Mouse (Mus musculus): ENCODE data around the gene Olfr317.
"Not testable (repeated sequence)": the region's sequence is repeated elsewhere in the genome, so short reads cannot be mapped to it uniquely, and the experiment has no call there.

The Olfr317 gene

GRCm38 (mm10) chr11:58738792-58739262 is at the start of gene Olfr317:
Gene Olfr317 (minus strand): TSS chr11:58739212.
- DNase-seq (ENCODE audit: low spot score in 2 of 2): no peak

GRCm38 (mm10) chr11:58788346-58788745 is 49.3 kb upstream of the Olfr317 start:
- no peak for DNase-seq (ENCODE audit: low spot score in 2 of 2)

- no peak for DNase-seq (ENCODE audit: low spot score in 2 of 2)
These were observed 48.6 kb upstream of the Olfr317 start for GRCm38 (mm10) chr11:58787651-58788050.

DNA sequence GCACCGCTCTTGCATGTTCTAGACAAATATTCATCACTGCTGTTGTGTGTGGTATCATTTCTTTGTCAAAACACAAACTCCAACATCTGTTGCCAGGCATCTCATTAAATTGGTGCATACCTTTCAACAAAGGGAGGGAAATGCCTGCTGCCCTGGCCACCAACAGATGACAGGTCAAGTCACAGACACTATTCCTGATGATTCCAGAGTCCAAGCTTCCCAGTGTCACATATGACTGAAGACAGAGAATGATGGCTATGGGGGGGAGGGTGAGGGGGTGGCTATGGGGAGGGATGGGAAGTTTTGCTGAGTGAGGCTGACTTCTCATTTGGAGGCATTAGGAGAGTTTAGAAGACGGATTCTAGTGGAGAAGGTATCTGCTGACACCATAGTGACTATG is 45.2 kb upstream of the Olfr317 start:
- DNase-seq (ENCODE audit: low spot score in 2 of 2): no peak

DNA sequence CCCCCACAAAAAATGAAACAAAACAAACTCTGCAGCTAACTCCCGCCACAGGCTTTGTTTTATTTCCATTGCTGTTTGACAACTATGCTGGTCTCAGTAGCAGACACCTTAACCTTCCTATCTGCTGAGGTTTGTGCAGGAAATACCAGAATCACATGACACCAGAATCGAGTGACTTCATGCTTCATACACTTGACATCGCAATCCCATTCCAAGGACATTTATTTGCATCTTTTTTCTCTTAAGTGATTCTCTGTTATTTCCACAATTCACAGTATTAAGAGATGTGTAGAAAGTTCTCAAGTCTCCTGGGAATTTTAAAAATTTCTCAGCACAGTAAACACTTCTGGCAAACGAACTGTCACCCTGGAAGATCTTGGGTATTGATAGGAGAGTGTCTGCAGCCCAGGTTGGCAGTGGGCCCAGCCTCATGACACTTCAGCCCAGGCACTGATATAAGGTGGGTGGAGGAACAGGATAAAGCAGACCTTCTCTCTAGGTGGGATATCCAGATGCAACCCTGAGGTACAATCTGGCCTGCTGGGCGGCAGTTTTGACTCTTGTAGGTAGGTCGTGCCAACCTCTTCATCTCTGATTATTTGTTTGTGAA is 43.6 kb upstream of the Olfr317 start, which contains the start of gene Olfr314:
Gene Olfr314 (plus strand): TSS at position 473 of the 610 bp plus-strand sequence.
- no peak for DNase-seq (ENCODE audit: low spot score in 2 of 2)

DNA sequence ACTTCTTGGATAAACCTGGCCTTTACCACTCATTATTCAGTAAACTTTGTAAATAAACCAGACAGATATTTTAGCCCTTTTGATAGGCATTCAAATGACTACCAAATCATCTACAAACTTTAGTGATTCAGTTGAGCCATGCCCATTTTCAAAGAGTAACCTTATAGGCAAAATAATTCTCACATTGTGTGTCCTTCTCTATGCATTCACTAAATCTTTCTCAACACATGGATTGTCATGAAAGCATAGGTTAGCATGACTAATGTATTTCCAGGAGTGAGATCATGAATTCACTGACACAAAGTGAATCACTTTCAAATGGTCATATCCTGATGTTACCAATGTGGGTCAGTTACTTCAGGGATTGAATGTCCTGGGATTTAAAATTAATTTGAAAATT is 33.9 kb upstream of the Olfr317 start, which contains the start of gene Olfr315:
Gene Olfr315 (plus strand): TSS at position 301 of the 400 bp plus-strand sequence.
- DNase-seq (ENCODE audit: low spot score in 2 of 2): no peak

DNA sequence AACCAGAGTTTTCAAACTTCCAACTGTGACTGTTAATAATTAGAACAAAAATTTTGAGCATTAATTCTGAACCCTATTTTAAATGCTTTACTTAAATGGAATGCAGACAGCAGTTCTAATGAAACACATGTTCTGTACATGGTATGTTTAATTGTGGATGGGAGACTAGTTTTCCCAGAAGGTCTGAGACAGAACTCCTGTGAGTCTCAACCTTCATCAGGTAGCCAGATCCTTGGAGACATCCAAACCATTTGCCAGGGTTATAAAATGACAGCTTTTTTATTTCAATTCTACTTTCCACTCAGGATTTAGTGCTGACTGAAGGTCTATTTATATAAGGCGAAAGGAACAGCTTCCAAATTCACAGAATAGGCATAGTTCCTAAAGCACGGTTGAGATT is 13.4 kb upstream of the Olfr317 start, which contains the start of gene Olfr316:
Gene Olfr316 (plus strand): TSS at position 301 of the 400 bp plus-strand sequence.
- DNase-seq (ENCODE audit: low spot score in 2 of 2): no peak

GRCm38 (mm10) chr11:58751096-58751495 is 12.1 kb upstream of the Olfr317 start:
- not testable (repeated sequence) for DNase-seq (ENCODE audit: low spot score in 2 of 2)

GRCm38 (mm10) chr11:58733372-58733771 is 5.6 kb downstream of the Olfr317 start:
- no peak for DNase-seq (ENCODE audit: low spot score in 2 of 2)

DNA sequence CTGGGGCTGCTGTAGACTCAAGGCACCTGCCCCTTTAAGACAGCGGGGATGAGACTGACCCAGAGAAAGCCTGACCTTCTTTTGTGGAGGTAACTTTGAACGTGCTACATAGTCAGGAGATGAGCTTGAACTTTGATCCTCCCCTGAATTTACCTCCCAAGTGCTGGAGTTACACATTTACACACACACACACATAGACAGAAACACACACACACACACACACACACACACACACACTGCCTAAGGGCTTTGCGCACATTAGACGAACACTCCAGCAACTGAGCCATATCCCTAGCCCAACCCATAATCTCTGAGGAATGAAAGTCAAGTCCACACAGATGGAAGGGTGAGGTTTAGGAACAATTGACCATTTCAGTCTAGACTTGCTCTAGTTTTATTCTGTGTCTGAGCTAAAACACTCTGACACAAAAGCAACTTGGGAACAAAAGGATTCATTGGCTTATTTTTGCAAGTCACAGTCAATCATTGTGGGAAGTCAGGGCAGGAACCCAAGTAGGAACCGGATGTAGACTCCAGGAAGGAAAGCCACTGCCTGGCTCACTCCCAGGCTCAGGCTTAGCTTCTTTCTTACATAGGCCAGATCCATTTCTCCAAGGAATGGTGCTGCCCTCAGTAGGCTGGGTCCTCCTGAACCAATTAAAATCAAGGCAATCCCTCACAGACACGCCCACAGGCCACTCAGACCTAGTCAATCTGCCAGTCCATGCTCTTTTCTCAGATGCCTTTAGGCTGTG is 10.9 kb downstream of the Olfr317 start:
- not testable (repeated sequence) for DNase-seq (ENCODE audit: low spot score in 2 of 2)

- no peak for DNase-seq (ENCODE audit: low spot score in 2 of 2)
These were observed 15.1 kb downstream of the Olfr317 start, which contains the start of gene Olfr318 for GRCm38 (mm10) chr11:58723914-58724313. Gene Olfr318 (minus strand): TSS chr11:58724014.

DNA sequence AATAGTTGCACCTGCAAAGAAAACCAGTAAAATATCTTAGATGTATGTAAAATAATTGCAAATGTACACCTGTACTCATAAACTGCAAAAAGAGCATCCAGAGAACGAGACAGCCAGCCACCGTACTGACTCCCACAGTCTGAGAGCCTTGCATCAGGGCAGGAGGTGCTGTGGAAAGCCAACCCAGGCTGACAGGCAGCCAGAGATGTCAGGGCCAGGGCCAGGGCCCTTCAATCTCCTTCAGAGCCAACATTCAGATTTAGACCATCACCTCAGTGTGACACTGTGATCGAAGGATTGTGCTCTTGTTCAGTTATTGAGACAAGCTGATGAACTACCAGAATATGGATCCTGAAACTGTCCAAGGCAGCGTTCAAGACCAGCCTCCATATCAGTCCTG is 19.3 kb downstream of the Olfr317 start:
- DNase-seq (ENCODE audit: low spot score in 2 of 2): no peak

- DNase-seq (ENCODE audit: low spot score in 2 of 2): not testable (repeated sequence)
These were observed 21.3 kb downstream of the Olfr317 start for GRCm38 (mm10) chr11:58717723-58718122.

GRCm38 (mm10) chr11:58709086-58709485 is 29.9 kb downstream of the Olfr317 start:
- no peak for DNase-seq (ENCODE audit: low spot score in 2 of 2)

DNA sequence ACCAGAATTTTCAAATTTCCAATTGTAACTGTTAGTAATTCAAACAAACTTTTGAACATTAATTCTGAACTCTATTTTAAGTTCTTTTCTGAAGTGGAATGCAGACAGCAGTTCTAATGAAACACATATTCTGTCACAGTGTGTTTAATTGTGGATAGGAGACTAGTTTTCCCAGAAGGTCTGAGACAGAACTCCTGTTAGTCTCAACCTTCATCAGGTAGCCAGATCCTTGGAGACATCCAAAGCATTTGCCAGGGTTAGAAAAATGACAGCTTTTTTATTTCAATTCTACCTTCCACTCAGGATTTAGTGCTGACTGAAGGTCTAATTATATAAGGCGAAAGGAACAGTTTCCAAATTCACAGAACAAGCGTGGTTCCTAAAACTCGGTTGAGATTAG is 40.1 kb downstream of the Olfr317 start, which contains the start of gene Olfr319:
Gene Olfr319 (plus strand): TSS at position 301 of the 400 bp plus-strand sequence.
- no peak for DNase-seq (ENCODE audit: low spot score in 2 of 2)

Data from natural killer cell, adult 2 months (primary cell).